Mouse (Mus musculus) cortical plate, adult 2 months (tissue): ENCODE results near the gene Ccdc114.

Source experiments
- CTCF ChIP-seq: fragments of 200-500 bp; IDR thresholded peaks from 2 replicates; pipeline ENCODE4 v1.5.1; 2011; ENCODE audit warnings: mild to moderate bottlenecking, control low read depth, low read length; ENCODE audit not compliant: insufficient read depth; ENCODE audit errors: extremely low read depth
- POLR2A ChIP-seq: fragments of 200-500 bp; IDR thresholded peaks from 2 replicates; pipeline ENCODE4 v1.6.1; 2011; ENCODE audit warnings: mild to moderate bottlenecking, low read length, control low read depth; ENCODE audit not compliant: insufficient read depth; ENCODE audit errors: extremely low read depth

DNA sequence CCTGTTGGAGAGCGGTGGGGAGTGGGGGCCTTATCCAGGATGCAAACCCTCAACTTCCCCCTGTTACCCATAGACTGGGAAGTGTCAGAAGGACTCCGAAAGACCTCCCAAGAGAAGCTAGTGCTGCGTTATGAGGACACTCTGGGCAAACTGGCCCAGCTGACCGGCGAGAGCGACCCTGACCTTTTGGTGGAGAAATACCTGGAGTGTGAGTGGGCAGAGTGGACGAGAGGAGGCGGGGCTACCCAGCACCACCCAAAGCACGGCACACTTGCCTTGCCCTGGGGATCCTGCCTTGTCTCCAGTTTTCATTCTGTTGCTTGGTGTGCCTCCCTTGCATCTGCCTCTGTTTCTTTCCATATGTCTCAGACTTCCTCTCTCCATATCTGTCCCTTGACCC, 18.1 kb downstream of the Ccdc114 start:
- TF ChIP-seq CTCF: no peak
- TF ChIP-seq POLR2A: no peak
